In the genomic region with DNA sequence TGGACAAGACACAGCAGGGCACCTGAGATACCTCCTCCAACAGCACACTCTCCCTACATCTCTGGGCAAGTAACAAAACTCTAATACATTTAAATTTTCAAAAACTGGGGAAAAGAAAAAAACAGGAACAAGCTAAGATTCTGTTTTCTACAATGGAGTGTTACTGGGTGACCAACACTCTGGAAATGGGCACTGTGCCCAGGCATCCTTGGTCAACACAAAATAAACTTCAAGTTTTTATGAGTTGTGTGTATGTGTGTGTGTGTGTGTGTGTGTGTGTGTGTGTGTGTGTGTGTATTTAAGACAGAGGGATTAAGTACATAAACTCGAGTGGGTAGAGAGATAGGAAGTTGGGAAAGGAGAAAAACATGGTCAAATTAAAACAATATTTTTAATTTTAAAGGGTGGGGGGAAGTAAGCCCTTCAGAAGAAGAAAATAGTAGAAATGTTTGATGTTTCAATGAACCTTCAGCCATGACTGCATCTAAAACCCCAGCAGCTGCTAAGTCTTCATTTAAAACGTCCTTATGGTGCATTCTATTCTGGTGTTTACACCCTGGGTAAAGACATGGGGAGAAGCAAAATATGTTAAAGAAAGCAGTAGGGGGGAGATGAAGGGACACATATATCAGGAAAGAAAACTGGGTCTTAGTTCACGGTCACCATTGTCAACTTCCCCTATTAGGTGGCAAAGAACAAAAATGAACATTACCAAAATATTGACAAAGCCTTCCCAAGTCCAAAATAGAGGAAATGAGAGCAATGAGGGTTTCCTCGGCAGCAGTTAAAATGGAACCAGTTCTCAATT, we compare ENCODE assay signal across 19 mouse cellular contexts.
DNase-seq lines count a peak whose midpoint lies in the region; ATAC-seq lines count a peak whose summit lies in the region.
"Had no signal": no experiment of that assay in that cellular context is flagged by ENCODE, and none has a peak within 500 bp of the region (broad histone marks: within the 10 kb centered on the region; RNA-seq: fewer than 3 reads in every experiment).

No protein-coding gene starts in this region.

- peak; percentile 60 for ATAC-seq in common myeloid progenitor, adult 5-6 weeks (replicated peaks; ENCODE audit: low read depth, poor library complexity, severe bottlenecking)
- ATAC-seq in neural tube, embryonic 15.5 days (ENCODE audit: low FRiP score), result no peak
- ATAC-seq: hindbrain, postnatal 0 days; intestine, postnatal 0 days; lung, postnatal 0 days had no signal

- no peak overlapping the region for H3K4me2 ChIP-seq in neural tube, embryonic 15.5 days
- H3K4me2 ChIP-seq: forebrain, embryonic 12.5 days; limb, embryonic 13.5 days had no signal

- H3K4me3 ChIP-seq in neural tube, embryonic 15.5 days (replicated peaks), result no peak overlapping the region
- H3K4me3 ChIP-seq: embryonic facial prominence, embryonic 10.5 days; forebrain, embryonic 12.5 days; heart, embryonic 10.5 days; hindbrain, embryonic 10.5 days; limb, embryonic 13.5 days had no signal

- DNase-seq in kidney, postnatal 10 days, result peak; percentile 57
- DNase-seq in kidney, adult 11 months, result no peak
- peak; percentile 4 for DNase-seq in ovary, postnatal 36 days (ENCODE audit: low spot score)
- DNase-seq in ovary, postnatal 10 days (ENCODE audit: low spot score), result no peak
- DNase-seq in telencephalon, adult 2 months (ENCODE audit: low read depth, low spot score), result peak; percentile 60
- DNase-seq: adrenal gland, postnatal 14 days; cerebellum, adult 18-20 months; cerebellum, postnatal 25 days had no signal

- H3K36me3 ChIP-seq in neural tube, embryonic 15.5 days, result no peaks in the 10 kb centered on the region
- H3K36me3 ChIP-seq: embryonic facial prominence, embryonic 10.5 days; forebrain, embryonic 12.5 days; heart, embryonic 10.5 days; hindbrain, embryonic 10.5 days; limb, embryonic 13.5 days had no signal

- H3K9ac ChIP-seq in neural tube, embryonic 15.5 days (replicated peaks), result no peak overlapping the region
- H3K9ac ChIP-seq: forebrain, embryonic 12.5 days; limb, embryonic 13.5 days; liver, embryonic 14.5 days had no signal

- H3K4me1 ChIP-seq in neural tube, embryonic 15.5 days, result no peaks in the 10 kb centered on the region
- H3K4me1 ChIP-seq: embryonic facial prominence, embryonic 10.5 days; forebrain, embryonic 12.5 days; heart, embryonic 10.5 days; hindbrain, embryonic 10.5 days; limb, embryonic 13.5 days had no signal

- 64% methylated on average over 4 of the region's 4 CpGs for WGBS in neural tube, embryonic 15.5 days

- no peak overlapping the region for H3K27ac ChIP-seq in neural tube, embryonic 15.5 days (replicated peaks)
- H3K27ac ChIP-seq: embryonic facial prominence, embryonic 10.5 days; forebrain, embryonic 12.5 days; heart, embryonic 10.5 days; hindbrain, embryonic 10.5 days; hindbrain, postnatal 0 days; limb, embryonic 13.5 days; liver, embryonic 14.5 days had no signal

- no peaks in the 10 kb centered on the region for H3K9me3 ChIP-seq in neural tube, embryonic 15.5 days (replicated peaks)
- H3K9me3 ChIP-seq: embryonic facial prominence, embryonic 10.5 days; forebrain, embryonic 12.5 days; heart, embryonic 10.5 days; hindbrain, embryonic 10.5 days; limb, embryonic 13.5 days had no signal

- no peaks in the 10 kb centered on the region for H3K27me3 ChIP-seq in neural tube, embryonic 15.5 days (replicated peaks)
- H3K27me3 ChIP-seq: forebrain, embryonic 12.5 days; limb, embryonic 13.5 days had no signal

Comparison
In these comparisons a context has a peak if more than half of its experiments do, and no peak if none do; other contexts are left out.
1. DNase-seq: peak in kidney, postnatal 10 days (single experiment), ovary, postnatal 36 days (single experiment) and telencephalon, adult 2 months (single experiment); none in kidney, adult 11 months (single experiment) and ovary, postnatal 10 days (single experiment).